Mouse (Mus musculus) cerebellum, adult 2 months (tissue): ENCODE measurements around the gene Tecr.

Source experiments
- CTCF ChIP-seq: fragments of 200-500 bp; IDR thresholded peaks from 2 replicates; pipeline ENCODE4 v1.5.1; 2011; ENCODE audit warnings: low read depth, mild to moderate bottlenecking, control low read depth, low read length, moderate library complexity, borderline replicate concordance; ENCODE audit not compliant: insufficient read depth
- POLR2A ChIP-seq: fragments of 200-500 bp; IDR thresholded peaks from 2 replicates; pipeline ENCODE4 v1.6.1; 2011; ENCODE audit warnings: low read length, control low read depth, borderline replicate concordance; ENCODE audit not compliant: insufficient read depth

DNA sequence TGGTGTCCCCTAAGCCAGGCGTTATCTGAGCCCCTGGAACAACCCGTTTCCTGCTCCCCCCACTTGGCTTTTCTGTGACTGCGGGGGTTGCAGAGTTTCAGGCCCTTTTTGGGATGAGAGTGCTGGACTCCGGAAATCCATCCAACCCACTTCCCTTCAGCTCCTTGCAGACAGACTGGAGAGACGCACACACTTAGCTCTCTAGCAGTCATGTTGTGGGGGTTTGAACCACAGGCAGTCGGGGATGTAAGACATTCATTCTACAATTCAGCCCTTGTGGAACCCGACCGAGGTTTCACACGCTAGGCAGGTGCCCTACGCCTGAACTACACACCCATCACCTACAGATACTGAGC, 45.9 kb upstream of the Tecr start:
- TF ChIP-seq POLR2A (no peak), CTCF (no peak)
